Mouse (Mus musculus) small intestine, adult 2 months (tissue): ENCODE data around the gene Slc1a7.

Source experiments
- CTCF ChIP-seq: fragments of 200-500 bp; IDR thresholded peaks from 2 replicates; pipeline ENCODE4 v1.5.1; 2012; ENCODE audit warnings: low read depth, mild to moderate bottlenecking, control low read depth, inconsistent platforms, low read length, moderate library complexity, mixed read lengths; ENCODE audit not compliant: insufficient replicate concordance, insufficient read length; ENCODE audit errors: extremely low read depth
- POLR2A ChIP-seq: fragments of 200-500 bp; IDR thresholded peaks from 2 replicates; pipeline ENCODE4 v1.6.1; 2012; ENCODE audit warnings: low read depth, mild to moderate bottlenecking, control low read depth, inconsistent platforms, low read length, moderate library complexity

DNA sequence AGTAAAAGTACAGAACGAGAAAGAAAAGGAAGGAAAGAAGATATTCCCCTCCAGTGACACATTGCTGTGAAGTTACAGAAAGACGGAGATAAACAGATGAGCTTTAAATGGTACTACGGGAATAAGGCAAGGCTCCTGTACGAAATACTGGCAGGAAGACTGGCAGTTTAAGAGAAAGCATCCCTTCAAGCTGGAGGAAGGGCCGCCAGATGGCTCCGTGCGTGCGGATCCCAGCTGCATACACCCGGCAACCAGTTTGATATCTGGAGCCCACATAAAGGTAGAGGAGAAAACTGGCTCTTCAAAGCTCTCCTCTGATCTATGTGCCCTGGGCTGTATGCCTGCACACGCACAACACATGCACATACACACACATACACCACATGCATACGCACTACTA lies 6.4 kb downstream of the Slc1a7 start:
- TF ChIP-seq POLR2A (no peak), CTCF (no peak)
